Mouse (Mus musculus) ZHBTc4 (cell line): ENCODE measurements around the gene 4931429L15Rik.

Source experiments
- DNase-seq: peaks from one replicate; pipeline ENCODE4 v3.0.0-alpha.2; 2011; ENCODE audit warnings: low read depth, low spot score

4931429L15Rik gene

DNA sequence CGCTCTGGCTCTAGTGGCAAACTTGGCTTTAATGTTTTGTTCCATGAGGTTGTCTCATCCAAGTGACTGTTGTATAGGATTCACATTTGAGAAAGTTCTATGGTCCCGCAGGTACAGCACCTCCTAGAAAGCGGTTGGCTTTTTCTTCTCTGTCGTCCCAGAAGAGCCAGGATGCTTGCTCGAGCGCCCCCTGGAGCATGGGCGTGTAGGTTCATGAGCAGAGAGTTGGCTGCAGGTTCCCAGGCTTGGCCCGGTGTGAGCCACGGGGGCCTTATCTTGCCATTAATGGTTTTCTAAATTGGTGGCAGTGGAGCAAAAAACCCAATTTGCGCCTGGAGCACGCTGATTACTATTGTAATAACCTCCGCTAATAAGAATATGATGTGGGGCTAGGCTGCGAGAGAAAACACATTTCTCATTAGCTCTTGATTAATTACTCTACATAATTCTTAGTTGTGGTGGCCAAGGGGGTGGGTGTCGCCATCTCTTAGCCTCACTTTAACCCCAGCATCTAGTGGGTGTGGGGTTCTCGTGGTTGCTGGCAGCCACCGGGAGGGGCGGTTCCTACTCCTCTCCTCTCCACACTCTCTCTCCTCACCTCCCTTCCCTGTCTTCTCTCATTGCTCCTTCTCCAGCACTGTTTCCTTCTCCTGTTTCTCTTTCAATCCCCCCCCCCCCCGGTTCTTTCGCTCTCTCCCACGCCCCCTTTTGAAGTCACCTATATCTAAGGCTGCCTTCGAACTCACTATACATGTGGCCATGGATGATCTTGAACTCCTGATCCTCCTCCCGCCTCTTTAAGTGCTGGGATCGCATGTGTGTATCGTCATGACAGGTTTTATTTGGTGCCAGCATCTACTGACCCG is 8.2 kb upstream of the 4931429L15Rik start:
- DNase-seq = peak; percentile 90

- DNase-seq = peak; percentile 54
Measured at GRCm38 (mm10) chr9:46326694-46327405, 7.1 kb upstream of the 4931429L15Rik start.

- no peak for DNase-seq
Measured at GRCm38 (mm10) chr9:46320461-46320860, 675 bp upstream of the 4931429L15Rik start.

- DNase-seq = peak; percentile 56
Measured at GRCm38 (mm10) chr9:46317957-46318356, 1.8 kb downstream of the 4931429L15Rik start.

- no peak for DNase-seq
Measured at GRCm38 (mm10) chr9:46316909-46317308, 2.9 kb downstream of the 4931429L15Rik start.

DNA sequence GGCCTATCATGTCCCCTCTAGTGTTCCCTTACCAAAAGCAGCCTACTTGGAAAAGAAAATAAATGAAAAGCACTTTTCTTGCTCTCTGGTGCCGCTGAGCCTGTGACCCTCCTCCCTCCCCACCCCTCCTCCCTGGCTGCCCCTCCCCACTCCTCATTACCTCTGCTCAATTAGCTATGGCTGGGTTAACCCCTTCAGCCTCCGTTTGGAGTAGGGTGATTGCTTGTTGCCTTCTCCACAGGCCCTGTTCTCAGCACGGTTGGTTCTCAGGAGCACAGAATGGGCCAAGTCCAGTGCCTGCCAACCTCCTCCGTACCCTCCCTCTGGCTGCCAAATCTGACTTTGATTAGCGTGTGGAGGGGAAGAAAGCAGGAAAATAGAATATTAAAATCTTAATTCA is 3.4 kb downstream of the 4931429L15Rik start:
- no peak for DNase-seq

- no peak for DNase-seq
Measured at GRCm38 (mm10) chr9:46315807-46316365, 3.9 kb downstream of the 4931429L15Rik start.

- DNase-seq = no peak
Measured at GRCm38 (mm10) chr9:46314921-46315320, 4.9 kb downstream of the 4931429L15Rik start.

GRCm38 (mm10) chr9:46314507-46314906 is 5.3 kb downstream of the 4931429L15Rik start:
- DNase-seq = peak; percentile 88

- peak; percentile 85 for DNase-seq
Measured at GRCm38 (mm10) chr9:46309121-46309520, 10.7 kb downstream of the 4931429L15Rik start.

DNA sequence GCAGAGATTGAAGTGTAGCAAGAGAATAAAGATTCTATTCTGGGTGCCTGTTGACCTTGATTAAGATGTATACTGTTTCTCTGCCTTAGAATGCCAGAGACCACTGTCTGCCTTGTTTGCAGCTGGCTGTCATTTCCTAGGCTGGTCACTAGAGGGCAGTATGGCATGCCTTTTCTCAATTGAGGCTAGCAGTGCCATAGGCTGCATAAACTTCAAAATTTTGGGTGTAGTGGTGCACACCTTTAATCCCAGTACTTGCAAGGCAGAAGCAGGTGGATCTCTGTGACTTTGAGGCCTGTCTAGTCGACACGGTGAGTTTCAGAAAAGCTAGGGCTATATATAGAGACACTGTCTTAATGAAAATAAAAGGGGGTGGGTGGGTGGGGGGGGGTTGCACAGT is 17.6 kb downstream of the 4931429L15Rik start:
- peak; percentile 80 for DNase-seq

DNA sequence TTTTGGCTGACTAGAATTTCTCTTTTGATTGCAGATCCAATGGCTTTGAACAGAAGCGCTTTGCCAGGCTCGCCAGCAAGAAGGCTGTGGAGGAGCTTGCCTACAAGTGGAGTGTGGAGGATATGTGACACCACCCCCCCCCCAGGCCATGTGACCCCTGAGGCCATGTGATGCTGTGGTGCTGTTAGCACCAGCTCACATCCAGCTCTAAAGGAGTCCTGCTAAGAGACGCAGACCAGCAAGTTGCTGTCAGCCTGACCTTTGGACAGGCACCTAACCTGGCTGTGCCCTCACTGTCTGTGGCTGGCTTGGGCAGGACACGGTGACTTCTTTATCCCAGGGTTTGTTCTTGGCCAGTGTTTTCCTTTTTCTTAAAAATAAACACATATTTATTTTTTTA is 21.4 kb downstream of the 4931429L15Rik start:
- peak; percentile 37 for DNase-seq

- peak; percentile 96 for DNase-seq
Measured at GRCm38 (mm10) chr9:46282631-46283436, 37.0 kb downstream of the 4931429L15Rik start, which contains the start of gene Bud13. Gene Bud13, plus strand, starts transcription at chr9:46283008.

DNA sequence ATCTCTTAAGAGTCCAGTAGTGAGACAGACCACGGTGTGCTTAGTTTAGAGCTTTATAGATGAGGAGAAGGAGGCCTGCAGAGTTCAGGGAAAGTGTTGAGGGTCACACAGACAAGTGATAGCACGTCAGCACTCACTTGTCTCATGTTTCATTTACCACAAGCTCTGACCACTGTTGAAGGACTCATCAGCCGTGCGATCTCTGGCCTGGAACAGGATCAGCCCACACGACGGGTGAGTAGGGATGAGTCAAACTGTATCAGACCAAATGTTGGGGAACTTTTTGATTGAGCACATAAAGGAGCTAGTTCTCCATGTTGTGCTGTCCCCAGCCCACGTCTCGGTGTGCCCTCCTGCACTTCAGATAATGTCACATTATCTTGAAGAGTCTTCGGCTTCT is 45.3 kb downstream of the 4931429L15Rik start:
- DNase-seq = no peak

- peak; percentile 96 for DNase-seq
Measured at GRCm38 (mm10) chr9:46272677-46273454, 46.9 kb downstream of the 4931429L15Rik start, which contains the start of gene Zpr1. Gene Zpr1, plus strand, starts transcription at chr9:46273064.

DNA sequence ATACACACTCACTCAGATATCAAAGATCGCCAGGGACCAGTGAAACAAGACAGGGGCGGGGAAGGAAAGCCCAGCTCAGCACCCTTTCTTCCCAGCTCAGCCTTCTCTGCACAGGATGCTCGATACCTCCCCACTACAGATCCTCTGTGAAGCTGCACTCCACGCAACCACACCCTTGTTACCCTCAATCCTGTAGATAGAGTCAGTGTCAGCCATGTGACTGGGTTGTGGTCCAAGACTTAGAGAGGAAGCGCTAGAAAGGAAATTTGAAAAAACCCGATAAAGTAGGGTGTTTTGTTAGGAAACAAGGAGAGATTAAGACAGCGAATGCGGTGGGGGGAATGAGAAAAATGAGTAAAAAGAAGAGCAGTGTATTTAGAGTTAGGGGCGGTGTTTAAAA is 47.7 kb downstream of the 4931429L15Rik start:
- DNase-seq = no peak

GRCm38 (mm10) chr9:46270782-46271181 is 49.0 kb downstream of the 4931429L15Rik start:
- no peak for DNase-seq

DNA sequence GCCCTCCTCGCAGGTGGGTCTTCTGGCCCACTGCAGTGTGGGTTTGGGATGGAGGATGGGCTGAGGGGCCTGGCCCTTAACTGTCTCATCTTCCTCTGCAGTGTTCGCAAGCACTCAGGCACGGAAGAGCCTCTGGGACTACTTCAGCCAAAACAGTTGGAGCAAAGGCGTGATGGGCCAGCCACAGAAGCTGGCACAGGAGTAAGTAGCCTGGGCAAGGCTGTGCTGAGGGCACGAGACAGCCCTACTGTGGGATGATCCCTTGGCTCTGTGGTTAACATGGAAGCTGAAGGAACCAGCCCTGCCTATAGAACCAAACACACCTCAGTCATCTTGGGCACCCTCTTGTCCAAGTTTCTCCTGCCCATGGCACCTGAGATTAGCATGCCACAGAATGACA is 50.7 kb downstream of the 4931429L15Rik start:
- DNase-seq = no peak

- DNase-seq = no peak
Measured at GRCm38 (mm10) chr9:46268343-46268873, 51.4 kb downstream of the 4931429L15Rik start, which contains the start of gene Apoa5. Gene Apoa5, plus strand, starts transcription at chr9:46268633.

- no peak for DNase-seq
Measured at GRCm38 (mm10) chr9:46261131-46261530, 58.7 kb downstream of the 4931429L15Rik start.
